Mouse (Mus musculus) lung, embryonic 15.5 days (tissue): ENCODE measurements around the gene Bcl11b. TPM values are rescaled to one million over a fixed set of nuclear protein-coding genes. Genes with fewer than 3 reads are reported as not detected.

ENCODE experiments used
- ATAC-seq: fragments of 200-750 bp; cut with Nextera tagmentation; 2 replicates; pipeline ENCODE4 v1.8.0; 2017; ENCODE audit warnings: moderate number of reproducible peaks, borderline replicate concordance; ENCODE audit not compliant: low FRiP score, low TSS enrichment; ENCODE audit errors: extremely low read depth
- H3K27ac ChIP-seq: fragments of 300-500 bp; sonication (generic); 2 replicates; pipeline ENCODE4 v1.5.1; 2015; ENCODE audit warnings: moderate library complexity, mild to moderate bottlenecking, inconsistent platforms
- H3K27me3 ChIP-seq: fragments of 300-500 bp; sonication (generic); 2 replicates; pipeline ENCODE4 v1.6.1; 2015; ENCODE audit warnings: inconsistent platforms
- H3K36me3 ChIP-seq: fragments of 300-500 bp; sonication (generic); 2 replicates; pipeline ENCODE4 v1.6.1; 2015; ENCODE audit warnings: inconsistent platforms
- H3K4me1 ChIP-seq: fragments of 300-500 bp; sonication (generic); 2 replicates; pipeline ENCODE4 v1.6.1; 2015; ENCODE audit warnings: inconsistent platforms
- H3K4me2 ChIP-seq: fragments of 300-500 bp; sonication (generic); 2 replicates; pipeline ENCODE4 v1.6.1; 2015; ENCODE audit warnings: inconsistent platforms, mild to moderate bottlenecking, moderate library complexity
- H3K4me3 ChIP-seq: fragments of 300-500 bp; sonication (generic); 2 replicates; pipeline ENCODE4 v1.5.1; 2015; ENCODE audit warnings: mild to moderate bottlenecking, inconsistent platforms
- H3K9ac ChIP-seq: fragments of 300-500 bp; sonication (generic); 2 replicates; pipeline ENCODE4 v1.6.1; 2015; ENCODE audit warnings: inconsistent platforms
- H3K9me3 ChIP-seq: fragments of 300-500 bp; sonication (generic); 2 replicates; pipeline ENCODE4 v1.6.1; 2016; ENCODE audit warnings: inconsistent platforms
- WGBS: fragments of 180-500 bp; shearing (Covaris S2); methylation state at CpG from one replicate; pipeline ENCODE4 v1.1.7; 2015; 5-methylcytosine and 5-hydroxymethylcytosine counted together
- polyA plus RNA-seq: library from polyadenylated mRNA; unstranded; fragments of >200 nt; fragmentation: Nextera tagmentation; extraction: Ambion mirVana; gene quantifications from 2 replicates; pipeline ENCODE4 v1.2.1, GENCODE M21; 2015

Gene Bcl11b
- polyA plus RNA-seq, 1 experiment from 2014 or later = 5.2 TPM

DNA sequence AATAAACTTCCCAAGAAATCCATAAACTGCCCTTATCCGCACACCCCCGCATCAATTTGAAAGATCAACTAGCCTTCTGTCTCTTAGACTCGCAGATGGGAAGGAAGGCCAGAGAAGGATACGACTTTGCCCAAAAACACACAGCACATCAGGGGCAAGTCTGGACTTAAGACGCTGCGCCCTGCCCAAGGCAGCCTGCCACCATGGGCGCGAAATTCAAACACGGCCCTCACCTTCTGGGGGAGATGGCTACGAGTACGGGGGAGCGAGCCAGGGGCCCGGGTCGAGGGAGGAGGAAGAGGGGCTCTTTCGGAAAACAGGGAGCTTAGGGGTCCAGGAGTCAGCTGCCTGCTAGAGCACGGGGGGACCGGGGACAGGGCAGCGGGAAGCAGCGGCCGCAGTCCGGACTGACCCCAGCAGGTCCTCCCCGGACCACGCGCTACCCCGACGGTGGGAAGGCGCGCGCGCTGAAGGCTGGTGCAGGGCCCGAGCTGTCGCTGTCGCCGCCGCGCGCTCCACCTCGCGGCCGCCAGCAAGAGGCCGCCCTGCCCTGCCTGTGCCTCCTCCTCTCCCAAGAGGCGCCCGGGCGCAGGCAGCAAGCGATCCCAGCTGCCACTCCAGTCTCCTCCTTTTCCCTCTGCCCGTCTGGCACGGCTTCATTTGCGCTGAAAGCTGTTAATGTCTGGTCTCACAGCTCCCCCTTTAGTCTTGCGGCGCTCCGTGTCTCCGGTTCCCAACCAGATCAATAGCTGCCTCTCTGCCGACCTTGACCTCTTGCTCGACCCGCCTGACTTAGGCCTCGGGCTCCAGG, 2.6 kb upstream of the Bcl11b start:
- Histone ChIP-seq H3K4me3 (peak overlapping the region; percentile 36), H3K4me2 (peak overlapping the region; percentile 94), H3K9ac (peak overlapping the region; percentile 24; the same call in 1 of the 2 replicates), H3K36me3 (no peaks in the 10 kb centered on the region), H3K9me3 (no peaks in the 10 kb centered on the region), H3K27me3 (peaks cover 50% of the 10 kb centered on the region), H3K27ac (no peak overlapping the region), H3K4me1 (peaks cover 28% of the 10 kb centered on the region)
- 1% methylated on average over 56 of the region's 56 CpGs for WGBS
- peak; percentile 76 for ATAC-seq

GRCm38 (mm10) chr12:108005488-108005800, 2.0 kb upstream of the Bcl11b start:
- ATAC-seq = no peak
- peaks cover 55% of the 10 kb centered on the region for H3K27me3 ChIP-seq
- no peak overlapping the region for H3K27ac ChIP-seq
- no peaks in the 10 kb centered on the region for H3K36me3 ChIP-seq
- 18% methylated on average over 14 of the region's 14 CpGs for WGBS
- no peaks in the 10 kb centered on the region for H3K9me3 ChIP-seq
- peak overlapping the region; percentile 9; the same call in 1 of the 2 replicates for H3K9ac ChIP-seq
- peak overlapping the region; percentile 94 for H3K4me2 ChIP-seq
- H3K4me1 ChIP-seq = peaks cover 28% of the 10 kb centered on the region
- H3K4me3 ChIP-seq = peak overlapping the region; percentile 69

DNA sequence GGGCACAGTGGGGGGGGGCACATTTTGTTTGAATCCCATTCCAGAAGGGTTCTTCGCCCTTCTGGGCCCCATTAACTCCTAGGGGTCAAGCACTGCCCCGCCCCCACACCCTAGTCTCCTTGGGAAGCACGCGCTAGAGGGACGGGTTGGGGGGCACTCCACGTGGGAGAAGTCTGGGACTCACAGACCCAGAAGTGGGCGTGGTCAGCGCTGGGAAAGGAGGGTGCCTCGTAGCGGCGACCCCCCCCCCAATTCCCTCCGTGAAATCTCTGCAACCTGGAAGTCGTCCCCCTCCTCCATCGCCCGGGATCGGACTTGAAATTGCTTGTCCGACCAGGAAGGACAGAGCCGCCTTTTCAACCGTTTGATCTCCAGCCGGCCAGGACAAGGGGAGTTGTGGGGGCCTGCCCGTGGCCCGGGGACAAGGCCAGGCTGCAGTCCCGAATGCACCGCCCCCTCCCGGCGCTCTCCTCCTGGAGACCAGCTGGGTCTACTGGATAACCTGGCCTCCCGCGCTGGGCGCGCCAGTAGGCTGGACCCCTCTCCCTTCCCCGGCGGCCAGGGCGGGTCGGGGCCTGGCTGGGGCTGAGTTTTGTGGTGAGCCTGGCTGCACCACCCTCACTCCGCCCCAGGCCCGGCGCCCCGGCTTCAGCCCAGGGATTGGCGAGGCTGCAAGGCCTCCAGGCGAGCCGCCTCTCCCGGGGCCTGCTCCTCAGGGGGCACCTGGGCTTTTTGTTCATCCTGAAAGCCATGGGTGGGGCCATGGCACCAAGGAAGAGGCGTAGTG, 1.5 kb upstream of the Bcl11b start:
- WGBS = 2% methylated on average over 40 of the region's 43 CpGs
- peak; percentile 31 for ATAC-seq
- Histone ChIP-seq H3K4me1 (peaks cover 28% of the 10 kb centered on the region), H3K27me3 (peaks cover 61% of the 10 kb centered on the region), H3K36me3 (no peaks in the 10 kb centered on the region), H3K4me3 (peak overlapping the region; percentile 69), H3K9me3 (no peaks in the 10 kb centered on the region), H3K4me2 (peak overlapping the region; percentile 94), H3K9ac (peak overlapping the region; percentile 9), H3K27ac (no peak overlapping the region)

DNA sequence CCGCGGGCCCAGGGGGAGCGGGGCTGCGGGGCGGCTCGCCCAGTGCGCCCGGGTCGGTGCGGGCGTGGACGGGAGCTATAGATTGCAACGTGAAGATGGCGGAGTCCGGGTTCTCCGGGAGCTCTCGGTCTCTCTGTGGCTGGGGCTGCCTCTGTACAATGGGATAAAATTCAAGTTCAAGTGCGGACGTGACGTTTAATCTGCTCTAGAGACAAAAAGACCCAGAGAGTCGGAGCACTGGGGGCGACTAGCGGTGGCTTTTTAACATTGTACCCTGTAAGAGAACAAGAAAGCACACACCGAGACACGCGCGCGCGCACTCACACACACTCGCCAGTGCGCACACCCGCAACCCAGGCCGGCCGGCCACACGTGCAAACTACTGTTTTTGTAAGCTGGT, 526 bp upstream of the Bcl11b start:
- WGBS = 1% methylated on average over 34 of the region's 35 CpGs
- peak; percentile 75 for ATAC-seq
- H3K4me3 ChIP-seq = peak overlapping the region; percentile 69
- no peaks in the 10 kb centered on the region for H3K9me3 ChIP-seq
- H3K4me2 ChIP-seq = peak overlapping the region; percentile 94
- peak overlapping the region; percentile 75 for H3K9ac ChIP-seq
- peaks cover 28% of the 10 kb centered on the region for H3K4me1 ChIP-seq
- peaks cover 68% of the 10 kb centered on the region for H3K27me3 ChIP-seq
- H3K36me3 ChIP-seq = no peaks in the 10 kb centered on the region
- H3K27ac ChIP-seq = peak overlapping the region; percentile 93

- peak overlapping the region; percentile 75 for H3K9ac ChIP-seq
- ATAC-seq = no peak
- H3K9me3 ChIP-seq = no peaks in the 10 kb centered on the region
- H3K4me1 ChIP-seq = peaks cover 28% of the 10 kb centered on the region
- under 1% methylated on average over 55 of the region's 78 CpGs for WGBS
- H3K36me3 ChIP-seq = no peaks in the 10 kb centered on the region
- H3K4me3 ChIP-seq = peak overlapping the region; percentile 69
- H3K4me2 ChIP-seq = peak overlapping the region; percentile 94
- H3K27ac ChIP-seq = no peak overlapping the region
- H3K27me3 ChIP-seq = peaks cover 74% of the 10 kb centered on the region
Measured at GRCm38 (mm10) chr12:108002436-108003189, 789 bp downstream of the Bcl11b start.

DNA sequence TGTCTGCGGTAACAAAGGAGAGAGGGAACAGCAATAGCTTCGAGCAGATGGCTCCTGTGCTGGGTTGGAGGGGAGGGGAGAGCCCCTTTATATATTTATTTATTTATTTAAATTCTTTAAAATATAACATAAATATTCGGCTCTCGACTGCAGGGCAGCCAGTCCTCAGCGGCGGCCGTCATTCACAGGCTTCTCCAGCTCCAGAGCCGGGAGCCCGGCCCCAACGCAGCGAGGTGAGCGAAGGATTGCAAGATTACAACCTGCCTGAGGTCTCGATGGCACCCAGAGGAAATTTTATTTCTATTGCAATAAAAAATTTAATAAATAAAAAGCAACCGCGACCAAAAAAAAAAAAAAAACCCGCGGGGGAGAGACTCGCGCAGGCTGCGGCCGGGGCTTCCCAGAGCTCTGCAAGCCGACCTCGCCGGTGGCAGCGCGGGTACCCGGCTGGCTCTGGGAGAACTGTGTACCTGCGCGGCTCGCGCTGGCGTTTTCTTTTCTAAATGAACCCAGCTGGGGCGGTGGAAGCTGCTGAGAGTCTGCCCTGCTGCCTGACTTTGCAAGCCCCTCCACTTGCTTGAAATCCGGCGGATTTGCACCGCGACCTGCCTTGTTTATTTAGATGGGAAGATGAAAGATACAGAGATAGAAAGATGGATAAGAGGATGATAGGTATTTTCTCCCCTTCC, 1.6 kb downstream of the Bcl11b start:
- no peak for ATAC-seq

GRCm38 (mm10) chr12:108000715-108001080, 2.7 kb downstream of the Bcl11b start:
- H3K36me3 ChIP-seq = no peaks in the 10 kb centered on the region
- H3K9me3 ChIP-seq = no peaks in the 10 kb centered on the region
- peaks cover 77% of the 10 kb centered on the region for H3K27me3 ChIP-seq
- H3K27ac ChIP-seq = no peak overlapping the region
- ATAC-seq = no peak
- no peak overlapping the region for H3K4me2 ChIP-seq
- WGBS = 17% methylated on average over 2 of the region's 2 CpGs
- peaks cover 21% of the 10 kb centered on the region for H3K4me1 ChIP-seq
- no peak overlapping the region for H3K4me3 ChIP-seq
- no peak overlapping the region for H3K9ac ChIP-seq

More for the DNA sequence above, 1.6 kb downstream of the Bcl11b start:
- H3K4me1 ChIP-seq = peaks cover 28% of the 10 kb centered on the region
- peak overlapping the region; percentile 94 for H3K4me2 ChIP-seq
- H3K36me3 ChIP-seq = no peaks in the 10 kb centered on the region
- no peaks in the 10 kb centered on the region for H3K9me3 ChIP-seq
- H3K4me3 ChIP-seq = peak overlapping the region; percentile 69
- peaks cover 78% of the 10 kb centered on the region for H3K27me3 ChIP-seq
- H3K27ac ChIP-seq = no peak overlapping the region
- WGBS = 3% methylated on average over 37 of the region's 37 CpGs
- H3K9ac ChIP-seq = no peak overlapping the region

- Histone ChIP-seq H3K4me2 (no peak overlapping the region), H3K9ac (no peak overlapping the region), H3K4me1 (peaks cover 14% of the 10 kb centered on the region), H3K9me3 (no peaks in the 10 kb centered on the region), H3K27ac (no peak overlapping the region), H3K4me3 (no peak overlapping the region), H3K27me3 (peaks cover 77% of the 10 kb centered on the region), H3K36me3 (no peaks in the 10 kb centered on the region)
- ATAC-seq = no peak
- 62% methylated on average over 15 of the region's 15 CpGs for WGBS
Measured at GRCm38 (mm10) chr12:107999751-108000714, 3.4 kb downstream of the Bcl11b start.

- Histone ChIP-seq H3K4me1 (0 out of 2 replicates have a peak, but pooled peaks cover 5% of the 10 kb centered on the region), H3K27ac (no peak overlapping the region), H3K9ac (no peak overlapping the region), H3K4me3 (no peak overlapping the region), H3K9me3 (no peaks in the 10 kb centered on the region), H3K36me3 (no peaks in the 10 kb centered on the region), H3K4me2 (peak overlapping the region; percentile 1; the same call in 1 of the 2 replicates), H3K27me3 (peaks cover 79% of the 10 kb centered on the region)
- ATAC-seq = no peak
- 1% methylated on average over 20 of the region's 20 CpGs for WGBS
Measured at GRCm38 (mm10) chr12:107998746-107999145, 4.7 kb downstream of the Bcl11b start.

GRCm38 (mm10) chr12:107997901-107998300, 5.5 kb downstream of the Bcl11b start:
- Histone ChIP-seq H3K27ac (no peak overlapping the region), H3K4me3 (no peak overlapping the region), H3K9ac (no peak overlapping the region), H3K36me3 (no peaks in the 10 kb centered on the region), H3K9me3 (no peaks in the 10 kb centered on the region), H3K4me2 (no peak overlapping the region), H3K4me1 (0 out of 2 replicates have a peak, but pooled peaks cover 5% of the 10 kb centered on the region), H3K27me3 (peaks cover 88% of the 10 kb centered on the region)
- 61% methylated on average over 11 of the region's 11 CpGs for WGBS
- no peak for ATAC-seq
